Mouse (Mus musculus): Measurements from ENCODE around the gene 2700081O15Rik. TPM values are rescaled to one million over a fixed set of nuclear protein-coding genes. Genes with fewer than 3 reads are reported as not detected.

Gene 2700081O15Rik
- total and polyA plus RNA-seq, 3 experiments = 14.1 to 18.0 TPM; not detected in 1

Other genes starting within 250 kb of the 2700081O15Rik start
- 103 and 106 TPM in 2 replicates for gene Otub1, start 211.3 kb upstream of the 2700081O15Rik start, total RNA-seq (2012; rRNA removed)
- gene Otub1, start 211.3 kb upstream of the 2700081O15Rik start, polyA plus RNA-seq (2012; ENCODE audit: insufficient read depth in 1 of 2, insufficient read length in 2 of 2, low read depth in 1 of 2, low replicate concordance in 2 of 2, missing spikeins in 1 of 2) = 100 to 1,000 TPM; 194 to 285 TPM
- gene Cox8a, start 200.0 kb upstream of the 2700081O15Rik start, total RNA-seq (2012; rRNA removed) = 736 and 745 TPM in 2 replicates
- gene Cox8a, start 200.0 kb upstream of the 2700081O15Rik start, polyA plus RNA-seq (2012; ENCODE audit: insufficient read depth in 1 of 2, insufficient read length in 2 of 2, low read depth in 1 of 2, low replicate concordance in 2 of 2, missing spikeins in 1 of 2) = 1,000 to 10,000 TPM in 1 of 2 experiments, not detected in 1; 1,213 TPM
- gene Naa40, start 176.4 kb upstream of the 2700081O15Rik start, total RNA-seq (2012; rRNA removed) = 45.5 and 46.8 TPM in 2 replicates
- gene Naa40, start 176.4 kb upstream of the 2700081O15Rik start, polyA plus RNA-seq (2012; ENCODE audit: insufficient read depth in 1 of 2, insufficient read length in 2 of 2, low read depth in 1 of 2, low replicate concordance in 2 of 2, missing spikeins in 1 of 2) = 10 to 100 TPM in 1 of 2 experiments, not detected in 1; 75.7 TPM
- 31.4 and 33.7 TPM in 2 replicates for gene Rcor2, start 150.3 kb upstream of the 2700081O15Rik start, total RNA-seq (2012; rRNA removed)
- 10 to 100 TPM in 1 of 2 experiments, not detected in 1; 60.2 TPM for gene Rcor2, start 150.3 kb upstream of the 2700081O15Rik start, polyA plus RNA-seq (2012; ENCODE audit: insufficient read depth in 1 of 2, insufficient read length in 2 of 2, low read depth in 1 of 2, low replicate concordance in 2 of 2, missing spikeins in 1 of 2)
- gene Mark2, start 75.8 kb upstream of the 2700081O15Rik start, total RNA-seq (2012; rRNA removed) = 34.6 and 36.1 TPM in 2 replicates
- 10 to 100 TPM in 1 of 2 experiments, not detected in 1; 72.4 TPM for gene Mark2, start 75.8 kb upstream of the 2700081O15Rik start, polyA plus RNA-seq (2012; ENCODE audit: insufficient read depth in 1 of 2, insufficient read length in 2 of 2, low read depth in 1 of 2, low replicate concordance in 2 of 2, missing spikeins in 1 of 2)
- 12.8 and 13.0 TPM in 2 replicates for gene Spindoc, start 34.6 kb upstream of the 2700081O15Rik start, total RNA-seq (2012; rRNA removed)
- 10 to 100 TPM in 1 of 2 experiments, not detected in 1; 54.1 TPM for gene Spindoc, start 34.6 kb upstream of the 2700081O15Rik start, polyA plus RNA-seq (2012; ENCODE audit: insufficient read depth in 1 of 2, insufficient read length in 2 of 2, low read depth in 1 of 2, low replicate concordance in 2 of 2, missing spikeins in 1 of 2)
- 33.4 and 38.4 TPM in 2 replicates for gene Rtn3, start 65.7 kb downstream of the 2700081O15Rik start, total RNA-seq (2012; rRNA removed)
- 100 to 1,000 TPM in 1 of 2 experiments, not detected in 1; 118 TPM for gene Rtn3, start 65.7 kb downstream of the 2700081O15Rik start, polyA plus RNA-seq (2012; ENCODE audit: insufficient read depth in 1 of 2, insufficient read length in 2 of 2, low read depth in 1 of 2, low replicate concordance in 2 of 2, missing spikeins in 1 of 2)
- 12.7 and 16.4 TPM in 2 replicates for gene Atl3, start 76.4 kb downstream of the 2700081O15Rik start, total RNA-seq (2012; rRNA removed)
- gene Atl3, start 76.4 kb downstream of the 2700081O15Rik start, polyA plus RNA-seq (2012; ENCODE audit: insufficient read depth in 1 of 2, insufficient read length in 2 of 2, low read depth in 1 of 2, low replicate concordance in 2 of 2, missing spikeins in 1 of 2) = 10 to 100 TPM in 1 of 2 experiments, not detected in 1; 15.3 TPM
- gene Pla2g16, start 139.8 kb downstream of the 2700081O15Rik start, total RNA-seq (2012; rRNA removed) = 16.3 and 19.0 TPM in 2 replicates
- gene Pla2g16, start 139.8 kb downstream of the 2700081O15Rik start, polyA plus RNA-seq (2012; ENCODE audit: insufficient read depth in 1 of 2, insufficient read length in 2 of 2, low read depth in 1 of 2, low replicate concordance in 2 of 2, missing spikeins in 1 of 2) = 10 to 100 TPM in 1 of 2 experiments, not detected in 1; 24.7 TPM
- not detected in 2 replicates for gene Lgals12, start 189.6 kb downstream of the 2700081O15Rik start, total RNA-seq (2012; rRNA removed)
- gene Lgals12, start 189.6 kb downstream of the 2700081O15Rik start, polyA plus RNA-seq (2012; ENCODE audit: insufficient read depth in 1 of 2, insufficient read length in 2 of 2, low read depth in 1 of 2, low replicate concordance in 2 of 2, missing spikeins in 1 of 2) = not detected
- not detected in 2 replicates for gene Hrasls5, start 194.9 kb downstream of the 2700081O15Rik start, total RNA-seq (2012; rRNA removed)
- gene Hrasls5, start 194.9 kb downstream of the 2700081O15Rik start, polyA plus RNA-seq (2012; ENCODE audit: insufficient read depth in 1 of 2, insufficient read length in 2 of 2, low read depth in 1 of 2, low replicate concordance in 2 of 2, missing spikeins in 1 of 2) = not detected